Mouse (Mus musculus) c-Kit-positive CD71-negative TER-119-negative erythroid progenitor cells, embryonic 14.5 days (primary cell): ENCODE measurements around the gene Serpinb11.

Source experiments
- DNase-seq: peaks from one replicate; pipeline ENCODE4 v3.0.0-alpha.2; 2013; ENCODE audit warnings: low read depth

Gene Serpinb11

GRCm38 (mm10) chr1:107360898-107361297 lies at the start of gene Serpinb11:
TSS of gene Serpinb11 (plus strand) at chr1:107361198.
- no peak for DNase-seq

- no peak for DNase-seq
Observed at GRCm38 (mm10) chr1:107345979-107346378, 15.0 kb upstream of the Serpinb11 start.

- DNase-seq, result no peak
Observed at GRCm38 (mm10) chr1:107346788-107347187, 14.2 kb upstream of the Serpinb11 start.

- DNase-seq, result no peak
Observed at GRCm38 (mm10) chr1:107350392-107350791, 10.6 kb upstream of the Serpinb11 start.

- DNase-seq, result no peak
Observed at GRCm38 (mm10) chr1:107351115-107351514, 9.9 kb upstream of the Serpinb11 start.

- no peak for DNase-seq
Observed at GRCm38 (mm10) chr1:107353046-107353445, 8.0 kb upstream of the Serpinb11 start.

GRCm38 (mm10) chr1:107365973-107366372 lies 5.0 kb downstream of the Serpinb11 start:
- no peak for DNase-seq

- DNase-seq, result no peak
Observed at GRCm38 (mm10) chr1:107368944-107369343, 7.9 kb downstream of the Serpinb11 start.

- DNase-seq, result no peak
Observed at GRCm38 (mm10) chr1:107376952-107377351, 16.0 kb downstream of the Serpinb11 start.

GRCm38 (mm10) chr1:107378368-107378767 lies 17.4 kb downstream of the Serpinb11 start:
- DNase-seq, result no peak

- DNase-seq, result no peak
Observed at GRCm38 (mm10) chr1:107381491-107381890, 20.5 kb downstream of the Serpinb11 start.

- DNase-seq, result no peak
Observed at GRCm38 (mm10) chr1:107382404-107382803, 21.4 kb downstream of the Serpinb11 start.

- DNase-seq, result no peak
Observed at GRCm38 (mm10) chr1:107384532-107384931, 23.5 kb downstream of the Serpinb11 start.

GRCm38 (mm10) chr1:107389753-107390152 lies 28.8 kb downstream of the Serpinb11 start:
- no peak for DNase-seq

GRCm38 (mm10) chr1:107397481-107397880 lies 36.5 kb downstream of the Serpinb11 start:
- DNase-seq, result no peak

GRCm38 (mm10) chr1:107399355-107399754 lies 38.4 kb downstream of the Serpinb11 start, which contains the start of gene Serpinb7:
TSS of gene Serpinb7 (plus strand) at chr1:107399655.
- no peak for DNase-seq

- DNase-seq, result no peak
Observed at GRCm38 (mm10) chr1:107402082-107402481, 41.1 kb downstream of the Serpinb11 start.

- no peak for DNase-seq
Observed at GRCm38 (mm10) chr1:107414650-107415049, 53.7 kb downstream of the Serpinb11 start.

- DNase-seq, result no peak
Observed at GRCm38 (mm10) chr1:107422487-107422886, 61.5 kb downstream of the Serpinb11 start.
